Mouse (Mus musculus): ENCODE data around the gene Gmfg.
A peak's percentile ranks its signal among the peaks of the same experiment; 100 is the strongest.

The Gmfg gene

DNA sequence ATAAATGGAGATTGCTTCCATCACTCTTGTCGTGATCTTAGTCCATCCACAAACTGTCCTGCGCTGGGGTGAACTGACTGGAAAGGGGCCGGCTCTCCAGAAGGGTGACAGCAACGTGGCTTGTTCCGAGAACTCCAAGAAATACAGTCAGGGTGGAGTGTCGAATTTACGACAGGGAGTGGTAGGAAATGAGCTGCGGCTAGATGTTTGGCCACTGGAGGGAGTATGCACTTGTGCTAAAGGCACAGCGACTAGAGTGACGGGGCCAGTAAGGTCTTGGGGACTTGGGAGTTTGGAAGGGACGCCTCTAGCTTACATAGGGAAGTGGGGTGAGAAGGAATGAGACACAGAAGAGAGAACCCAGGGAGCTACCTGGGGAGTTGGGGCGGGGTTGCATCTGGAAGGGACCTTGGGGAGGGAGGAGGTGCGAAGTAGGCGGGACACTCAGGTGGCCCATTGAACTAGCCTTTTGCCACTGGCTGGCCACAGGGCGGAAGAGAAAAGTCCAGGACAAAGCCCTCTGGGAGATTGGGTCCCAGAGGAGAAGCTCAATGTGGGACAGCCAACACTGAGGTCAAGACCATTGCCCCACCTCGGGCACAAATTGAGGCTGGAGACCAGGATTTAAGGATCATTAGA is at the start of gene Gmfg:
Gene Gmfg, plus strand, starts transcription at position 516 of the 639 bp plus-strand sequence.
- DNase-seq (ENCODE audit: low read depth, low spot score), result peak; percentile 96

- no peak for DNase-seq (ENCODE audit: low read depth, low spot score)
Observed at GRCm38 (mm10) chr7:28390331-28390730, 46.9 kb upstream of the Gmfg start.

DNA sequence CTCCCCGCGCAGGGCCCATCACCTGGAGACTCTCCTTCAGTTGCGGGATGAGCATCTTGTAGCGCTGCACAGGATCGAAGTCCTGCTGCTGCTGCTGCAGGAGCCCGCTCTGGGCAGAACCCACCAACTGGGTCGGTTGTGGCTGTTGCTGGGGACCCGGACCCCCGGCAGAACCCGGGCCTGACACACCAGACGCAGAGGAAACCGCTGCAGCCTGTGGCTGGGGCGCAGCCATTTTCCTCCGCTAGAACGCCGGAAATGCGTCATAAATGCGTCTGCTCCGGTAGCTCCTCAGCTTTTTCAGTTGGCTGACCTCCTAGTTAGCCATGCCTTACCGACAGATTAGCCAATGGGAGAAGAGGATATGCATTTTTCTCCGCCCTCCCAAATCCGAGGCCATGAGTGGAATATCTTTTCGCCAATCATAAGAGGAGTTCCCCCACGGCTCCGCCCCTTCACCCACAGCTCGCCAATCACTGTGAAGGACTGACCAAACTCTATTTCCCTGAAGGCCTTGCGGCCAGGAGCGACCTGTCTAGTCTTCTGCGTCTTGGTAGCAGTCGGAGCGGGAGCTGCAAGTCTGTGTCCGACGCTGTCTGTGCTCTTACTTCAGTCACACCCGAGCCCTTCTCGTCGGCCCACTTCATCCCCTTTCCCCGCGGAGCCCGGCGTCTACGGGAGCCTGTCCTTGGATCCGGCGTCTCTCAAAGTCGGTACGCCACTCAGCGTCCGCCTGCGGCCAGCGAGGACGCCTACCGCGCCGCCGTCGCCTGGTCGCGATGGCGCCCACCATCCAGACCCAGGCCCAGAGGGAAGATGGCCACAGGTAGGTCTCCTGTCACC is 44.6 kb upstream of the Gmfg start, which contains the start of the genes Med29 and Paf1:
Gene Med29, minus strand, starts transcription at position 280 of the 843 bp plus-strand sequence.
Gene Paf1, plus strand, starts transcription at position 523 of the 843 bp plus-strand sequence.
- DNase-seq (ENCODE audit: low read depth, low spot score), result peak; percentile 100

GRCm38 (mm10) chr7:28393272-28393951 is 43.8 kb upstream of the Gmfg start:
- DNase-seq (ENCODE audit: low read depth, low spot score), result no peak

DNA sequence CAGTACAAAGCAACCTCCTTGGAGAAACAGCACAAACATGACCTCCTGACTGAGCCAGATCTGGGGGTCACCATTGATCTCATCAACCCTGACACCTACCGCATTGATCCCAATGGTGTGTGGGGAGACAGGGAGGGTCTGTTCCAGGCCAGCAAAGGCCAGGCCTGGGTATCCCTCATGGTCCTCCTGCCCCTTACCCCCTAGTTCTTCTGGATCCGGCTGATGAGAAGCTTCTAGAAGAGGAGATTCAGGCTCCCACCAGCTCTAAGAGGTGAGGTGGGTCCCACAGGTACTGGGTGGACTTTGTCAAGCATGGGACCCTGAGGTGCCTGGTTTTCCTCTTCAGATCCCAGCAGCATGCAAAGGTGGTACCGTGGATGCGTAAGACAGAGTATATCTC is 41.8 kb upstream of the Gmfg start:
- DNase-seq (ENCODE audit: low read depth, low spot score), result no peak

DNA sequence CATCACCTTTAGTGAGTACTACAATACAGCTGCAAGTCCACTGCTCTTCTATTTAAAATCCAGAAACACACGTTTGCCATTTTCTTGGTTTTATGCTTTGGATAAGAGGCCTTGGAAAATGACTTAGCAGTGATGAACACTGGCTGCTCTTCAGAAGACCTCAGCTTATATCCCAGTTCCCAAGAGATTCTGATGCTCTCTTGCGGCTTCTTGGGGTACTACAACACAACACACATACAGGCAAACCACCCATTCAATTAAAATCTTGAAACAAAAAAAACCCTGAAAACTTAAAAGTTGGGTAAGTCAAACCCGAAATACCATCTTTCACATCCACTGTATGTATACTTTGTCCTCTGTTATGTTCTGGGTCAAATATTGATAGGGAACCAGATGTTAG is 39.2 kb upstream of the Gmfg start:
- DNase-seq (ENCODE audit: low read depth, low spot score), result peak; percentile 60

DNA sequence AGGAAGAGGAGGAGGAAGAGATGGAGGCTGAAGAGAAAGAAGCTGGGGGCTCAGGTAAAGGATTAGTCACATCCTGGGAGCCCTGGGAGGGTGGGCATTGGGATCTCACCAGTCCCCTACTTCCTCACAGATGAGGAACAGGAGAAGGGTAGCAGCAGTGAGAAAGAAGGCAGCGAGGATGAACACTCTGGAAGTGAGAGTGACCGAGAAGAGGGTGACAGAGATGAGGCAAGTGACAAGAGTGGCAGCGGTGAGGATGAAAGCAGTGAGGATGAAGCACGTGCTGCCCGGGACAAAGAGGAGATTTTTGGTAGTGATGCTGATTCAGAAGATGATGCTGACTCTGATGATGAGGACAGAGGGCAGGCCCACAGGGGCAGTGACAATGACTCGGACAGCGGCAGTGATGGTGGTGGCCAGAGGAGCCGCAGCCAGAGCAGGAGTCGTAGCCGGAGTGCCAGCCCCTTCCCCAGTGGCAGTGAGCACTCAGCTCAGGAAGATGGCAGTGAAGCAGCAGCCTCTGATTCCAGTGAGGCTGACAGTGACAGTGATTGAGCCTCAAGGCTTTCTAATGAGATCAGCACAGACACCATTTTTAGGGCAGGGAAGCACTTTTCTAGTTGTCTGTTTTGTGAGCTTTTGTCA is 38.4 kb upstream of the Gmfg start:
- DNase-seq (ENCODE audit: low read depth, low spot score), result no peak

GRCm38 (mm10) chr7:28401030-28401429 is 36.2 kb upstream of the Gmfg start:
- DNase-seq (ENCODE audit: low read depth, low spot score), result no peak

DNA sequence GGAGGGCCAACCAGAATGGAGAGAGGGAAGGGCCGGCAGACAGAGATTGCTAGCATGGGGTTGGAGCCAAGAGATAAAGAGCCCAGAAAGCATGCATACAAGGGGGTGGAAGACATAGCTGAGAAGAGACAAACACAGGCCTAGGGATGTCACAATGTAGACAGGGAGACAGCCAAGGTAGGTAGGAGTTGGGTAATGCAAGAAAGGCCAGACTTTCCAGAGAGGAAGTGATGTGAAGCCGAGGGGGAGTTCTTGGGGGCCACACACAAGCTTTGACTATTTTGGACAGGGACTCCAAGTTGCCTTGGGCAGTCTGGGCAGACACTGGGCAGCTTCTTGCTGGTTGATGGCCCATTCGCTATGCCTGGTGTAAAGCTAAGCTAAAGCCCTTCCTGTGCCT is 35.3 kb upstream of the Gmfg start:
- no peak for DNase-seq (ENCODE audit: low read depth, low spot score)

DNA sequence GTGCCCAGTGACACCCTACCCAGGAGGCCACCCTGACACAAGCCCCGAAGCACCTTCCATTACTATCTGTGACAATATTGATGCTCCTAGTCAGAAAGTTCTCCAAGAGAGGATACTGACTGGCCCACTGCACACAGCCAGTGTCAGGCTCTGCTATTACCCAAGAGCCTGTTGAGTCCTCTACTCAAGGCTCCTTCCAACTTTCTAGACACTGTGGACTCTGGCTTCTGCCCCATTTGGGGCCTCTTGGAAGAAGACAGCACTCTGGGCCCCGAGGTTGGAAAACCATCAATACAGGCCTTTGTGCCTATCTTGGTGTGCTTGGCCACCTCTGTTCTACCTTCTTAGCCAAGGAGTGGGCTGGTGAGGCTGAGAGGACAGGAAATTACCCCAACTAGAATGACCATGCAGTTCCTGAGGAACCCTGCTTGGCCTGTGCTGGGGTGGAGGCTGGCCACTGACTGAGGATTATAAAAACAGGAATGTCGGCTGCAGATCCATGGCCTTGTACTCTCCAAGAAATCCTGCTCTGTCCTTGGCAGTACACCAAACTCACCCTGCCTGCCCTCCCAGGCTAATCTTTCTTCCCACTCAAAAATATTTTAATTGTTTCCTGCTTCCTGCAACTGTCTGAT is 26.3 kb upstream of the Gmfg start:
- no peak for DNase-seq (ENCODE audit: low read depth, low spot score)

DNA sequence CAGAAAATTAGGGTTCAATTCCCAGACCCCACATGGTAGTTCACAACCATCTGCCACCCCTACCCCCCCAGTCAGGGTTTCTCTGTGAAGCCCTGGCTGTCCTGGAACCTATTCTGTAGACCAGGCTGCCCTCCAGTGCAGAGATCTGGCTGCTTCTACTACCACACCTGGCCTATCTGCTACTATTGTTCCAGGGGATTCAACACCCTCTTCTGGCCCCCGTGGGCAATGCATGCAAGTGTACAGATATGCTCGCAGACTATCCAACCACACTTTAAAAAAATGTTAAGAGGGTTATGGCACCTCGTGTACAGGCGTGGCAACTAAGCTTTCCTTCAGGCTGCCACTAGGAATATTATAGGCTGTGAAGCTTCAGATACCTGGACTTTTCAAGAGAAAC is 24.4 kb upstream of the Gmfg start:
- peak; percentile 35 for DNase-seq (ENCODE audit: low read depth, low spot score)

GRCm38 (mm10) chr7:28417368-28417767 is 19.9 kb upstream of the Gmfg start:
- peak; percentile 64 for DNase-seq (ENCODE audit: low read depth, low spot score)

GRCm38 (mm10) chr7:28418096-28418670 is 19.1 kb upstream of the Gmfg start:
- DNase-seq (ENCODE audit: low read depth, low spot score), result peak; percentile 90

DNA sequence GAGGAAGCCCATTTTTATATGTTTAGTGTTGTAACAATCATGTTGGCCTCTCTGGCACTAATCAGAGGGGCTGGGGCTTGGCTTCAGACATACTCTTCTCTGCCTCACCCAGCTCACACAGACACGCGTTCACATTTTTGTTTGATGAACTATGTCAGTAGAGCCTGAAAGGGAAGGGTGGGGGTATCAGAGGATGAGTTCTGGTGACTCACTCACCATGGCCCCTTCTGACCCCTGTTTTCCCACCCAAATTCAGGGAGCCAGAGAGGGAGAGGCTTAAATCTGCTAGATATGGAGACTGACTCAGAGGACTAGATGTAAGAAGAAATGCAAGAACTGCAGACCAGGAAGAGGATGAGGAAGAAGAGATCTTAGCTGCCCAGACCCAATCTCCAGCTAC is 17.8 kb upstream of the Gmfg start:
- DNase-seq (ENCODE audit: low read depth, low spot score), result no peak

GRCm38 (mm10) chr7:28423018-28423417 is 14.2 kb upstream of the Gmfg start:
- no peak for DNase-seq (ENCODE audit: low read depth, low spot score)

DNA sequence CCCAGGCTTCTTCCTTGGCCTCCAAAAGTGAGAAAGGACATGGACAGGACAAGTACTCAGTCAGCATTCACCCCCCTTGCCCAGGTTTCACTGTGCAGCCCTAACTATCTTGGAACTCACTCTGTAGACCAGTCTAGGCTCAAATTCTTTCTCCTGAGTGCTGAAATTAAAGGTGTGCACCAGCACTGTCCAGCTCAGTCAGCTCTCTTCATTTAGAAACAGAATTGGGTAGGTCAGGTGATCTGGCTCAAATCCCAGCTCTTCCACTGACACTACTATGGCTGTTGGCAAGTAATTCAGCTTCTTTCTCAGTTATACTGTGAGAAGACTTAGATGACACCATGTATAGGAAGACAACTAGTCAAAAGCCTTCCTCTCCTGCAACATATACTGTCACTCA is 9.5 kb upstream of the Gmfg start:
- DNase-seq (ENCODE audit: low read depth, low spot score), result no peak

DNA sequence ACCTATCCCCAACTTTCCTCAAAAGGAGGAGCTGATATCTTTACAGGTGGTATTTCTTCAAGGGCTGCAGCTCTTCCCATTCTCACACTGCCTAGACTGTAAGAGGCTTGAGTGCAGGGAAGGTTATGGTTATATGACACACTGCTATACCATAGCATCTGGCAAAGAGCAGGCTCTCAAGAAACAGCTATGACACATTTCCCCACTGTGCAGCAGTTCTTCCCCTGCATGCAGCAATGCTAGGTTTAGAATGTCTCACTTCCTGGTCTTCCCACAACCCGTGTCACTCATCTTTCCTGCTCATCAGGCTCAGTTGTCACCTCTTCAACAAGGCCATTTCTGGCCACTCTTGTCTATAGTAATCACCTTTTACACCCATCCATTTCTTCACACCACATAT is 6.7 kb upstream of the Gmfg start:
- no peak for DNase-seq (ENCODE audit: low read depth, low spot score)

DNA sequence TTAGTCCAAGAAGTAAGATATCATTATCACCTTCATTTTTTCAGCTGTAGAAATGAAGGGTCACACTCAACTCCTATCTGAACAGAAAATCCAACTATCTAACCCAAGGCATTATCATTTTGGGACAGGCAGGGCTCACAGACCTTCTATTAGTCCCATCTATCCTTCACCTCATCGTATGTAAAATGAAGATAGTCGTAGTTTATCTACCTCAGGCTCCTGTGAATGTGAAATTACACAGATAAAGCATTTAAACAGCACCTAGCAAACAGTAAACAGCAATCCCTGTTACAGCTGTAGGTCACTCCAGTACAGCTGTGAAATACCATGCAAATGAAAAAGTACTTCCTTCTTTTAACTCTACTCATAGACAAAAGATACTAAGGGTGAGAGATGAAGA is 5.0 kb upstream of the Gmfg start:
- no peak for DNase-seq (ENCODE audit: low read depth, low spot score)

GRCm38 (mm10) chr7:28435660-28436259 is 1.5 kb upstream of the Gmfg start:
- no peak for DNase-seq (ENCODE audit: low read depth, low spot score)

DNA sequence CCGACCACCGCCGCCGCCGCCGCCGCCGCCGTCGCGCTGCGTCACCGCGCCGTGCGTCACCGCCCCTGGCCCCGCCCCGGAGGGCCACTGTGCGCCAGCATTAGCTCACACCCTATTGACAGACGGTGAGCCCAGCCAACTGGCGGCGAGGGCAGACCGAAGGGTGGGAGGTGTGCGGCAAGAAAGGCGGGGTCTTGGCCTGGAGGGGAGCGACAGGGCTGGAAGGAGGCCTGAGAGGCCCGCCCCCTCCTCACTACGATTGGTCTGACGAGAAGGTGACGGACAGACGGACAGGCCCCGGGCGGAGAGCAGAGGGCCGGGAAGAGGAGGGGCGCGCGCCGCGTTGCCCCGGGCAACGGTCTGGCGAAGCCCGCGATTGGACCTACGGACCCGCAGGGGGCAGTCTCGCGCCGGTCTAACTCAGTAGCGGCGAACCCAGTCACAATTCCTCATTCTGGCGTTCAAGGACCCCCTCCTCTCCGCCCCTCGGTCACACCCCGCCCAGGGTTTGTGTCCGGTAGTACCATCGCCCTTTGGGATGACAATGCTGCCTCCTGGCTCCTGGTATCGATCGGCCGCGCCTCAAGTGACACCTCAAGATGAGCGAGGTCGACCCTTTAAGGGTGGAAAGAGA is 859 bp upstream of the Gmfg start:
- DNase-seq (ENCODE audit: low read depth, low spot score), result peak; percentile 100

Data from ES-CJ7 (cell line).